Mouse (Mus musculus): ENCODE results near the gene Sbp.

Gene Sbp

GRCm38 (mm10) chr17:23992789-23993553, 51.5 kb downstream of the Sbp start:
- no peak for DNase-seq

GRCm38 (mm10) chr17:23993559-23994428, 52.3 kb downstream of the Sbp start:
- peak; percentile 98 to 99 for DNase-seq

GRCm38 (mm10) chr17:23994667-23995066, 53.2 kb downstream of the Sbp start:
- no peak for DNase-seq

All from cerebellum, postnatal 10 days (tissue).